Mouse (Mus musculus) brain, embryonic 14.5 days (tissue): ENCODE results near the gene Irgq. TPM values are rescaled to one million over a fixed set of nuclear protein-coding genes. Genes with fewer than 3 reads are reported as not detected.
"Not testable (repeated sequence)": the region's sequence is repeated elsewhere in the genome, so short reads cannot be mapped to it uniquely, and the experiment has no call there.

Experiments used
- DNase-seq: peaks from one replicate; pipeline ENCODE4 v3.0.0-alpha.2; 2011; ENCODE audit warnings: low read depth
- CTCF ChIP-seq: fragments of 200-500 bp; IDR thresholded peaks from 2 replicates; pipeline ENCODE4 v1.5.1; 2012; ENCODE audit warnings: inconsistent platforms, mild to moderate bottlenecking, moderate library complexity, borderline replicate concordance; ENCODE audit not compliant: insufficient read depth, insufficient read length; ENCODE audit errors: extremely low read depth
- POLR2A ChIP-seq: fragments of 200-500 bp; IDR thresholded peaks from 2 replicates; pipeline ENCODE4 v1.6.1; 2012; ENCODE audit warnings: mild to moderate bottlenecking, inconsistent platforms, borderline replicate concordance; ENCODE audit not compliant: poor library complexity, insufficient read depth, insufficient read length, severe bottlenecking; ENCODE audit errors: extremely low read depth
- polyA plus RNA-seq: library from polyadenylated mRNA; depleted of rRNA; stranded (reverse); fragments of >200 nt; gene quantifications from 2 replicates; pipeline ENCODE4 v1.2.3, GENCODE M21; 2012

Irgq gene
- polyA plus RNA-seq, 1 experiment = 66.4 TPM

DNA sequence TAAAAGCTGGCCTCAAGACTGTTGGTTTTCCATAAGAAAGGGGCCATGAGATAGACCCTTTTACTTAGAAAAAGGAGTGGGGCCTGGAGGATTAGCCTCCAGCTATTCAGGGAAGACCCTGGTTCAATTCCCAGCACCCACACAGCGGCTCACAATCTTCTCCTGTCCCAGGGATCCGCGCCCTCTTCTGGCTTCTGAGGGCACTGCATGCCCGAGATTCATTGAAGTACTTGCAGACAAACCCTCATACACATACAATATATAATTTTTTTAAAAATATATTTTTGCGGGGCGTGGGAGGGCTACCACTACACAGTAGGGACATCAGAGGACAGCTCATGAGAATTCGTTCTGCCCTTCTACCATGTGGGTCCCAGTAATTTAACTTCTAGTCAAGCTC is 29.6 kb upstream of the Irgq start:
- TF ChIP-seq POLR2A (no peak), CTCF (peak; percentile 57; the same call in 1 of the 2 replicates)
- no peak for DNase-seq

DNA sequence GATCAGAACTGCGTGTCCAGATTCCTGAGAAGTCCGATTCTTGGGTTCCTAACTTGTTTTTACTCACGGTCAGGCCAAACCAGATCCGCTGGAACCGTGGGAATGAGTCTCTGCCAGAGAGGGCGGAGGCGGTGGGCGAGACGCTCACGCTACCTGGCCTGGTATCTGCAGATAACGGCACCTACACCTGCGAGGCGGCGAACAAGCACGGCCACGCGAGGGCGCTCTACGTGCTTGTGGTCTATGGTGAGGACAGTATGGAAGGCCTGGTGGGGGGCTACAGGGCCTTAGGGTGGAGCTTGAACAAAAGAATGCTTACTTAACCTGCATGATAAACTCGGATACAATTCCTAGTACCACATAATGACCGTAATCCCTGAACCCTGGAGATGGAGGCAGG is 29.0 kb upstream of the Irgq start:
- DNase-seq = no peak
- TF ChIP-seq POLR2A (no peak), CTCF (peak; percentile 30; the same call in 1 of the 2 replicates)

DNA sequence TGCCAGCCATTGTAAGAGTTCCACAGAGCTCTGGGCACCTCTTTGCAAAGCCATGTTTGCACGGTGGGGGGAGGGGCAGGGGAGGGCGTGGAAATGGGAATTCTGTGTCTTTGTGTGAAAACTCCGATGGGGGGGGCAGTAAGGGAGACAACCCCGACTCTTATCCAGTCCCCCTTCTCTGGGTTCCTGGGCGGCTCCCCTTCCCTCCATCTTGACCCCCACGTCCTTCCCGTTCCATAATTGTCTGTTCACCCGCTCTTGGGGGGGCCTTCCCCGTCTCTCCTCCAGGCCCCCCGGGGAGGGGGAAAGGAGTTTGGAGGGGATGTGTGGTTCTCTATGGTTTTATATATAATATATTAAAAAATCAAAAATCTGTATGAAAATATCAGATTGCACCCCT is 26.5 kb upstream of the Irgq start:
- no peak for DNase-seq
- TF ChIP-seq POLR2A = no peak
- TF ChIP-seq CTCF = no peak

DNA sequence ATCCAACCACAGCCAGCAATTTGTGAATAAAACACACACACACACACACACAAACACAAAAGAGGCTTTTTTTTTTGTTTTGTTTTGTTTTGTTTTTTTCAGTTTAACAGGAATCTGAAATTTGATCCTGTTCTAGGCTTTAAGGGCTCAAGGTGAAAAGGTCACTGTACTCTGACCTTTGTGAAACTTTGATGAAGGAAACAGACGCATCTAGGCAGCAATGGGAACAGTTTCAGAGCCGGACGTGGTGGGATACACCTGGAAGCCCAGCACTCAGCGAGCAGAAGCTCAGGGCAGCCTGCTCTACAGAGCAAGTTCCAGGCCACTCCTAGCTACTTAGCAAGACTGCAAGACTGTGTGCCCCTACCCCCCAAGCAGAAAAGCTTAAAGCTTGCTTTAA is 25.6 kb upstream of the Irgq start:
- TF ChIP-seq POLR2A (no peak), CTCF (no peak)
- DNase-seq = no peak

DNA sequence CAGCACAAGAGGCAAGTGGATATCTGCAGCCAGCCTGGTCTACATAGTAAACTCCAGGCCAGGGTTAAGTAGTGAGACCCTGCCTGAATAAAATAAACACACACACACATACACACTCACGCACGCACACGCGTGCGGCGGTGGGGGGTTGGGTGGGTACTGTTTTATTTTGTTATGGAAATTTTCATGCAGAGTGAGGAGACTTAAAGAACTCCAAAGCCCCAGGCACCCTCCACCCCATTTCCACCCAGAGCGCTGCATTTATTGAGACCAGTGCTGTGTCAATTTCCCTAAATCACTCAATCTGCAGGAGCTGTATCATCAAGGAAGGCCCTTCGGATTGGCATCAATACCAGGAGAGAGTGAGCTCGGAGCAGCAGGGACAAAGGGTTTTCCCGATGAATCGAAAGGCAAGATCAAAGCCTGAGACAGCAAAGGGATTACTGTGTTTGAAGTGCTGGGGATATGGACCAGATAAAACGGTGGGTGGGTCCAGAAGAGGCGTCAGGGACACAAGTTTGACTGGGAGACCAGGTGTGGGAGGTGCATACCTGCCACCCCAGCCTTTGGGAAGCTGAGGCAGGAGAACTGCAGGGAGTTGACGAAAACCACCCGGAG is 24.9 kb upstream of the Irgq start:
- TF ChIP-seq CTCF (no peak), POLR2A (no peak)
- DNase-seq = peak; percentile 71

DNA sequence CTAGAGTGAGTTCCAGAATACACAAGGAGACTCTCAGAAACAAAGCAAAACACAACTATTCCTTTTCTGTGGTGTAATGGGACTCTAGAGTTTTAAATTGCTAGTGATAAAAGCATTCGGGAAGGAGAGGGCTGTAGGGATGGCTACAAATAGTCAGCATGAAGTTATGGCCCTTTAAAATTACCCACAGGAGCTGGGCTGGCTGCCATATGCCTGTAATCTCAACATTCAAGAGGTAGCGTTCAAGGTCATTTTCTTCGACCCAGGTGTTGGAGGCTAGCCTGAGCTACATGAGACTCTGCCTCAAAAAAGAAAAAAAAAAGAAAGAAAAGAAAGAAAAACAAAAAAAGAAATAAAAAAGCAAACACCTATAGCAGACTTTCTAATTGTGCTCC is 24.4 kb upstream of the Irgq start:
- TF ChIP-seq POLR2A (no peak), CTCF (no peak)
- no peak for DNase-seq

DNA sequence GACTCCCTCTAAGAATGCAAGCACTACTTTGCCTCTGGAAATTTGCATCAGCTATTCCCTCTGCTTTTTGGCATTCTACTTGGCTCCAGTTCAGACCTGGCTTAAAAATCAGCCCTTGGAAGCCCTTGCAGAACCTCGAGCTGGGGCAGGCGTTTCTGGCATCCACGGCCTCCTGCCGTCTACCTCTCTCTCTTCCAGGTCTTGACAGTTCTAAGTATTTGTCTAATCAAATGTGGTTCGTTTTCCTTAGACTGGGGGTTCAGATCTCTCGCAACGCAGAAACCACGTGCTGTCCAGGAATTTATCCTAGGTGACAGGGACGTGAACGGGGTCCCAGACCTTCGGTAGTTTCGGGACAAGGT is 24.0 kb upstream of the Irgq start:
- peak; percentile 91 for DNase-seq
- no peak for TF ChIP-seq CTCF
- no peak for TF ChIP-seq POLR2A

DNA sequence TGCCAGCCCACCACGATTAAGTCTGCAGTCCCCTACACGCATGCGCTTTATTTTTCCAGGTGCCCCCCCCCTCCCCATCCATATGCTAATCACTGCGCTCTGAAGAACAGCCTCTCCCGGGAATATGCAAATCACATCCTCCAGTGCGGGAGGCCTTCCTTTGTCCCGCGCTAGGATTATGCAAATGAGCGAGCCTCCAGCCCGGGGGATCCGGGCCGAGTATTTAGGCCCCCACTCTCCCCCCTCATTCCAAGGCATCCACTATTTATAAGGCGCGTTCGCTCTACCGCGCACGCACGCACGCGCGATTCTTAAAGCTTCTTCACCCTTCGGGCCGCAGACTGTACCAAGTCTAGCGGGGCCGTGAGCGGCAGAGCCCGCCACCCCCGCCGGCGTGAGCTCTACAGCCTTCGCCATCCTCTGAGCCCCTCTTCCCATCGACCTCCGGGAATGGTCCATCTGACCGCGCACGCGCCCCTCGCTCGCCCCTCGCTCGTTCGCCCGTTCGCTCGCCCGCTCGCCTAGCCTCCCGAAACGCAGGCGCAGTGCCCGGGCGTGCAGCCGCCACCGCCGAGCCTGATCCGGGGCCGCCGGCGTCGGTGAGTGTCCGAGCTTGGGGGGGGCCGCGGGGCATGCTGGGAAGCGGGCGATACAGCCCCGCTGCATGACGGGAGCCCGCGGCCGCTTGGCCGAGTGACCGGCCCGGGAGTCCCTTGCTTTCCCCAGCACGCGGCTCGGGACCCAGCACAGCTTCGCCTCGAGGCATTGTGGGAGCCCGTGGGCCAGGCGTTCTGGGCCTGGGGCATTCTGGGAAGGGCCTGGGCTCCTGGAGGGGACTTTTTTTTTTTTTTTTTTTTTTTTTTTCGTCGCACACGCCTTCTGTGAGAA is 23.4 kb upstream of the Irgq start, which contains the start of gene Zfp428:
Zfp428 (plus strand) TSS at position 169 of the 888 bp plus-strand sequence.
- TF ChIP-seq CTCF (no peak), POLR2A (peak; percentile 82)
- peak; percentile 99 for DNase-seq

DNA sequence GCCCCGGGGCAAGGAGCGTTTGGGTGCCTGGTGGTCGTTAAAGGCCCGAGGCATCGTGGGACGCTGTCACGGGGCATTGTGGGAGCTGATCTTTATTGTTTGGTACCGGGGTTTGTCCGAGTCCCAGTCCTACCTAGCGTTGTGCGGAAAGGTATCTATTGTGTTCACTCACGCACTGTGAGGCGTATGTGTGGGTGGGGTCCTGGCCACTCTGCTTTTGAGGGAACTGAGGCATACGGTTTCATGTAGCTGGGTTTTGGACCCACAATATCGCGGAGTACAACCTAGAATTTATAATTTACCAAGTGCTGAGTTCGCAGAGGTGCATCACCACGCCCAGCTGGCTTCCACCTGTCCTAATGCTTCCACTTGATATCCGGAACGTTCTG is 22.8 kb upstream of the Irgq start:
- TF ChIP-seq CTCF (no peak), POLR2A (no peak)
- DNase-seq = no peak

DNA sequence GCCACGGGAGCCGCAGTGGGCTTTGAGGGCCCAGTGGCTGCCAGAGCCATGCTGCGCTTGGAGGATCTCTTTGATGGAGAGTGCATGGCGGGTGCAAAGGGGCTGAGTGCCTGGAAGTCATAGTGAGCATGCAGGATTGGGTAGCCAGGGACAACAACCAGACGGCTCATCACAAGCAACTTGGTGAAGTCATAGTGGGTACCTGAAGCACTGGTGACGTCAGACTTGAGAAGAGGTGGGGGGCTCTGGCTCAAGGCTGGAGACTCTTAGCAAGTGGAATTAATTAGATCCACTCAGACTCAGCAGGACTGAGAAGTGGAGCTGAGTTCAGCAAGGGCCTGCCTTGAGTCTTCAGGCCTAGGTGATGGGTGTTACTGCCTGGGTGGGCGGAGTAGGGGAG is 18.1 kb upstream of the Irgq start, which contains the start of gene AC161166.1:
AC161166.1 (minus strand) TSS at position 101 of the 400 bp plus-strand sequence.
- TF ChIP-seq CTCF (no peak), POLR2A (no peak)
- no peak for DNase-seq

DNA sequence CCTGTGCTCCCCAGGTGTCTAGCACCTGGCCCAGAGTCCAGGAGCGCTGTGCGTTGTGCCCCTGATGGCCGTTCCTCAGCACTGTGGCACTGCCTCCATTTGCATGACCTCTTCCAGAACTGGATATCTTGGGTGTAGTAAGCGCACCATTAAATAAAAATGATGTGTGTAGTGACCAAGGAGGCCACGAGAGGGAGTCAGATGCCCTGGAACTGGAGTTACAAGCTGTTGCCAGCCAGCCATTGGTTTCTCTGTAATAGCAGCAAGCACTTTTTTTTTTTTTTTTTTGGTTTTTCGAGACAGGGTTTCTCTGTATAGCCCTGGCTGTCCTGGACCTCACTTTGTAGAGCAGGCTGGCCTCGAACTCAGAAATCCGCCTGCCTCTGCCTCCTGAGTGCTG is 14.2 kb upstream of the Irgq start:
- TF ChIP-seq CTCF = peak; percentile 34; the same call in 1 of the 2 replicates
- DNase-seq = not testable (repeated sequence)

DNA sequence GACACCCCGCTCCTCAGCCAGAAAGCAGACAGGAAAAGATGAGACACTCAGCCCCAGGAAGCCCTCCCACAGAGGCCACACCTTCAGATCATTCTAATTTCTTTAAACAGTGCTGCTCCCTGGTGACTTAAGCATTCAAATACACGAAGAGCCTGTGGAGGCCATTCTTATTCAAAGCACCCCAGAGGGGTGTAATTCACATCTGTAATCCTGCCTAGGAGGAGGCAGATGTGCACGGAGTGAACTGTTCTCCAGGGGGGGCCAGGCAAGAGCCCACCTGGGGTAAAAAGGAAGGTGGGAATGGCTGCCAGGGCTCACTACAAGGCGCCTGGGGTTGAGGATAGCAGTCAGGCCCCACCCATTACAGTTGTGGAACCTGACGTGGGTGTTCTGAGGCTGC is 13.4 kb upstream of the Irgq start:
- TF ChIP-seq CTCF = no peak
- no peak for TF ChIP-seq POLR2A
- no peak for DNase-seq
